Mouse (Mus musculus) stomach, postnatal 0 days (tissue): ENCODE data around the gene Gcsam. TPM values are rescaled to one million over a fixed set of nuclear protein-coding genes. Genes with fewer than 3 reads are reported as not detected.

Experiments
- ATAC-seq: fragments of 200-750 bp; cut with Nextera tagmentation; 2 replicates; pipeline ENCODE4 v1.8.0; 2017; ENCODE audit not compliant: low FRiP score, low TSS enrichment
- DNase-seq: peaks from one replicate; pipeline ENCODE4 v3.0.0-alpha.2; 2016; ENCODE audit warnings: low spot score
- H3K27ac ChIP-seq: fragments of 300-500 bp; sonication (generic); replicated peaks from 2 replicates; pipeline ENCODE4 v1.5.1; 2014; ENCODE audit warnings: mild to moderate bottlenecking, control low read depth
- H3K27me3 ChIP-seq: fragments of 300-500 bp; sonication (generic); 2 replicates; pipeline ENCODE4 v1.6.1; 2014; ENCODE audit warnings: low read length; ENCODE audit not compliant: control insufficient read depth, insufficient read depth
- H3K36me3 ChIP-seq: fragments of 300-500 bp; sonication (generic); 2 replicates; pipeline ENCODE4 v1.6.1; 2014; ENCODE audit warnings: low read length, mixed read lengths; ENCODE audit not compliant: control insufficient read depth, insufficient read depth
- H3K4me1 ChIP-seq: fragments of 300-500 bp; sonication (generic); replicated peaks from 2 replicates; pipeline ENCODE4 v1.6.1; 2014; ENCODE audit warnings: antibody characterized with exemption; ENCODE audit not compliant: control insufficient read depth, insufficient read depth
- H3K4me2 ChIP-seq: fragments of 300-500 bp; sonication (generic); replicated peaks from 2 replicates; pipeline ENCODE4 v1.6.1; 2014; ENCODE audit warnings: low read depth, mild to moderate bottlenecking, control low read depth, moderate library complexity
- H3K4me3 ChIP-seq: fragments of 300-500 bp; sonication (generic); 2 replicates; pipeline ENCODE4 v1.5.1; 2014; ENCODE audit warnings: low read depth, low read length, control low read depth
- H3K9ac ChIP-seq: fragments of 300-500 bp; sonication (generic); 2 replicates; pipeline ENCODE4 v1.6.1; 2014; ENCODE audit warnings: mild to moderate bottlenecking, low read length, control low read depth, mixed read lengths
- H3K9me3 ChIP-seq: fragments of 300-500 bp; sonication (generic); 2 replicates; pipeline ENCODE4 v1.6.1; 2016; ENCODE audit warnings: low read length; ENCODE audit not compliant: control insufficient read depth
- CTCF ChIP-seq: IDR thresholded peaks from 2 replicates; pipeline ENCODE4 v1.5.1; 2016; ENCODE audit warnings: antibody characterized with exemption, low read depth, mild to moderate bottlenecking, moderate library complexity
- EP300 ChIP-seq: optimal IDR thresholded peaks from 2 replicates; pipeline ENCODE3; 2016; ENCODE audit warnings: antibody characterized with exemption
- WGBS: fragments of 180-500 bp; shearing (Covaris S2); extraction: QIAGEN DNeasy Blood & Tissue Kit; methylation state at CpG from one replicate; pipeline ENCODE4 v1.1.7; 2014; 5-methylcytosine and 5-hydroxymethylcytosine counted together
- polyA plus RNA-seq: library from polyadenylated mRNA; unstranded; fragments of >200 nt; fragmentation: Nextera tagmentation; extraction: Ambion mirVana; gene quantifications from 2 replicates; pipeline ENCODE4 v1.2.1, GENCODE M21; 2015

Gcsam gene
- polyA plus RNA-seq, 1 experiment from 2014 or later = 0.11 TPM

DNA sequence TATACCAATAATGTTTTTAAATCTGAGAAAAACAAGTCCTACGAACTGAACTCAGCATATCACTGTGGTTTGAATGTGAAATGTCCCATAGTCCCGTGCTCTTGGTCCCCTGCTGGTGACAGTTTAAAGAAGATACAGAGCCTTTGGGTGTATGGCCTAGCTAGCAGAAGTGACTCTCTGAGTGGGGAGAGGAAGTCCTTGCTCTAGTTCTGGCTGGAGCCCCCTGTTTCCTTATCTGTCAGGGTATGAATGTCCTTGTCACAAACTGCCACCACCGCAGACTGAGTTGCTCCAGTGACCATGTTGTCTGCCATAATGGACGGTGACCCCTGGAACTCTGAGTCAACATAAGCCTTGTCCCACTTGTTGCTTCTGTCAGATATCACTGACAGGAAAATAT is 13.1 kb downstream of the Gcsam start:
- Histone ChIP-seq H3K9ac (no peak overlapping the region), H3K9me3 (no peaks in the 10 kb centered on the region), H3K4me3 (no peak overlapping the region), H3K27ac (no peak overlapping the region), H3K4me2 (no peak overlapping the region), H3K36me3 (no peaks in the 10 kb centered on the region), H3K4me1 (no peaks in the 10 kb centered on the region), H3K27me3 (no peaks in the 10 kb centered on the region)
- 76% methylated on average over 4 of the region's 4 CpGs for WGBS
- ATAC-seq (no peak), DNase-seq (no peak)
- TF ChIP-seq EP300 (no peak), CTCF (no peak)

DNA sequence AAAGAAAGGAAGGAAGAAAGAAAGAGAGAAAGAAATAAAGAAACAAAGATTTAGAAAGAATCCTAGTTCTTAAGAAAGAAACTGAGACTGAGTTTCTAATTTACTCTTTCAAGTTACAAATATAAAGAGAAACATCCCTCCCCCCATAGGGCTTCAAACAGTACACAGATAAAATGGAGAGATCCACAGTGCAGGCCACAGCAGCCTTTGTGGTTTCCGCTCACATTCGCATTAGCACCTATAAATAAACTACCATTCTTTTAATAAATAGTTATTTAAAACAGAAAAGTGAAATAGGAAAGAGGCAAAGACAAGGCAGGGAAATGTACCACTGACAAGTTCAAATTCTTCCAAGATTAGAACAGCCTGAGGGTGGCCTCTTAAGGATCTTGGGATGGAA is 14.6 kb downstream of the Gcsam start:
- Histone ChIP-seq H3K9me3 (no peaks in the 10 kb centered on the region), H3K36me3 (no peaks in the 10 kb centered on the region), H3K4me2 (no peak overlapping the region), H3K27me3 (no peaks in the 10 kb centered on the region), H3K4me3 (no peak overlapping the region), H3K9ac (no peak overlapping the region), H3K4me1 (no peaks in the 10 kb centered on the region), H3K27ac (no peak overlapping the region)
- DNase-seq = no peak
- WGBS = 72% methylated on average over 2 of the region's 2 CpGs
- TF ChIP-seq CTCF = no peak
- TF ChIP-seq EP300 = no peak
- ATAC-seq = no peak

DNA sequence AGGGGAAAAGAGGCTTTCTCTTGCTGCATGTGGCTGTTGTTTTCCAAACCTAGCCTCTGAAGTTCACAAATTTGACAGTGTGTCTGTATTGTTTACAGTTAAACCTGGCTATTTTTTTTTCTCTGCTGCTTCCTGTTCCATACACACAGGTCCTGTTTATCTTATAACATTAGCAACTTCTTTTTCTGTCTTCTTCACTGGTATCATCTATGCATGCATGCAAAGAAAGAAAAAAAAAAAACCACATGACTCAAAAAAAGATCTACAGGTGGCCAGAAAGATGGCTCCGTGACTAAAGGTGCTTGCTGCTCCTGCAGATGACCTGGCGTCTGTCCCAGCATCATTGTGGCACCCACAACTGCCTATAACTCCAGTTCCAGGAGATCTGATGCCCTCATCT is 15.2 kb downstream of the Gcsam start:
- no peaks in the 10 kb centered on the region for H3K36me3 ChIP-seq
- H3K9ac ChIP-seq = no peak overlapping the region
- TF ChIP-seq EP300 (no peak), CTCF (no peak)

DNA sequence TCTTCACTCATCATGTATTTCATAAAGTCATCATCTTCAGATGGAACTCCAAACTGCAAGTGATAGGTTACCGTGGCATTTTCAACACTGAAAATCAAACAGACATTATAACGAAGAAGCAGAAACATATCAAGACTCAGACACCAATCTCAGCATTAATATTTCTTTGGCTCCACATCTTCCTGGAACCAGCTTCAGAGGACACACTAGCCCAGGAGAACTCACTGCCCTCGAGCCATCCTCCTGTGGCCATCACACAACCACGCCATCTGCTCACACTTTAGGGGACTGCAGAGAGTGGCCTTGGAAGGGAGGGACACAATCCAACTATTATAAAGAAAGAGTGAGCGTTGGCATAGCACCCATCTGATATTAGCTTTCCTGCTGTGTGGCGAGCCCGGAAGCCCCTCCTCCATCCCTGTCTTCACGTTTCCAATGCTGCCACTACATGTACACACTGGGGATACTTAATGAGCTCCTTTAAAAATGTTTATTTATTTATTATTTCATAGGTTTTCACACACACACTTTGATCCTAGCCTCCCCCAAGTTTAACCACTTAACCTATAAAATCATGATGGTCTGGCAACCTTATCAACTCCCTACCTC is 19.4 kb downstream of the Gcsam start:
- no peaks in the 10 kb centered on the region for H3K9me3 ChIP-seq
- H3K36me3 ChIP-seq = no peaks in the 10 kb centered on the region
- H3K27ac ChIP-seq = no peak overlapping the region
- ATAC-seq (no peak), DNase-seq (no peak)
- no peak overlapping the region for H3K4me3 ChIP-seq
- no peaks in the 10 kb centered on the region for H3K27me3 ChIP-seq
- WGBS = 73% methylated on average over 8 of the region's 8 CpGs
- TF ChIP-seq CTCF (no peak), EP300 (no peak)
- no peaks in the 10 kb centered on the region for H3K4me1 ChIP-seq
- H3K4me2 ChIP-seq = no peak overlapping the region
- H3K9ac ChIP-seq = no peak overlapping the region

More for the DNA sequence above, 15.2 kb downstream of the Gcsam start:
- Histone ChIP-seq H3K27me3 (no peaks in the 10 kb centered on the region), H3K4me3 (no peak overlapping the region), H3K9me3 (no peaks in the 10 kb centered on the region), H3K4me2 (no peak overlapping the region), H3K4me1 (no peaks in the 10 kb centered on the region), H3K27ac (no peak overlapping the region)
- no peak for DNase-seq
- ATAC-seq = no peak
- 84% methylated on average over 2 of the region's 2 CpGs for WGBS

DNA sequence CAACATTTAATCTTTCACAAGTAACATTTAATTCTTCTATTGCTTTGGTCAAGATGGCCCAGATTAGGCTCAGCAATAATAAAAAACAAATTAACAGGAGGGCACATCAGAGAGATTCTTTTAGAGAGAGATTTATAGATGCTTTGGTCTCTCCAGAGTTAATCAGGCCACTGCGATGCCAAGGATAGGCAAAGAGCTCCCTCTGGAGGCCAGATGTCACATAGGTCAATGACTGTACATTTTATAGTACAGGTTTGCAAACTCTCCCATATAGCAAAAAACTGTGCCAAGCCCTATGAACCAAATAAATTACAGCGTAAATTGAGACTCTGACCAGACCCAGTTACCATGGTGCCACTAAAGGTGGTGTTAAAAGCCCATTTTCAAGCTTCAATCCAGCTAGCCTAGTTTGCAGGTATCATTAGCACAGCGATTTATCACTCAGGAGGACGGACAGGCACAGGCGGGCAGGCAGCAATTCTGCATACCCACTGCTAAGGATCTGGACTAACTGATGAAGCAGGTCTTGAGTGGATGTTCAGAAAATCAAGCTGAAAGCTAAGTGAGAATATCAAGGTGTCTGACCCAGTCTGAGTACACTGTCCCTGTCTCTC is 20.3 kb downstream of the Gcsam start:
- H3K27me3 ChIP-seq = no peaks in the 10 kb centered on the region

DNA sequence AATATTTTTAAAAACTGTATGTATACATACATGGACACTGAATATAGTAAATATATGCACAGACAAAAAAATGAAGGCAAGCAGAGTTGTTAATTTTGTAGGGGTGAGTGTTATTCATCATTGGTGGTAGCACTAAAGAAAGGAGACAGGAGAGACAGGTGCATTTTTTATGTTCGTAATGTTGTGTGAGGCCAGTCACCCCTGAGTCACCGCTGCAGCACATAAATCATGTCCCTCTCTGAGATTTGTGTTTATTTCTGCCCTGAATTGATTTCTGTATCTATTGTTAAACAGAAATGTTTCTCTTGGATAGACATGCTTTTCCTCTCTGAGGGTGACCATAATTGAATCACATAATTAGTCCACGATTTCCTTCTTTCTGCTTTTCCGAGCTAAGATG is 22.2 kb downstream of the Gcsam start:
- no peak overlapping the region for H3K9ac ChIP-seq
- H3K9me3 ChIP-seq = no peaks in the 10 kb centered on the region
- DNase-seq (no peak), ATAC-seq (no peak)
- H3K4me3 ChIP-seq = no peak overlapping the region
- no peaks in the 10 kb centered on the region for H3K4me1 ChIP-seq
- no peaks in the 10 kb centered on the region for H3K27me3 ChIP-seq
- H3K27ac ChIP-seq = no peak overlapping the region
- no peak for TF ChIP-seq CTCF
- TF ChIP-seq EP300 = no peak
- no peak overlapping the region for H3K4me2 ChIP-seq
- no peaks in the 10 kb centered on the region for H3K36me3 ChIP-seq
- 45% methylated on average over 4 of the region's 4 CpGs for WGBS

More for the DNA sequence above, 20.3 kb downstream of the Gcsam start:
- DNase-seq (peak; percentile 64), ATAC-seq (peak; percentile 62; the same call in 1 of the 2 replicates)
- no peaks in the 10 kb centered on the region for H3K9me3 ChIP-seq
- no peaks in the 10 kb centered on the region for H3K36me3 ChIP-seq
- H3K9ac ChIP-seq = no peak overlapping the region
- H3K4me1 ChIP-seq = no peaks in the 10 kb centered on the region
- no peak overlapping the region for H3K4me2 ChIP-seq
- no peak overlapping the region for H3K4me3 ChIP-seq
- 47% methylated on average over 5 of the region's 5 CpGs for WGBS
- peak; percentile 87 for TF ChIP-seq CTCF
- TF ChIP-seq EP300 = no peak
- H3K27ac ChIP-seq = no peak overlapping the region
